Mouse (Mus musculus): ENCODE data around the gene Nrp1. TPM values are rescaled to one million over a fixed set of nuclear protein-coding genes. Genes with fewer than 3 reads are reported as not detected.

Gene Nrp1
- polyA plus RNA-seq, 1 experiment from 2014 or later, result 126 TPM

DNA sequence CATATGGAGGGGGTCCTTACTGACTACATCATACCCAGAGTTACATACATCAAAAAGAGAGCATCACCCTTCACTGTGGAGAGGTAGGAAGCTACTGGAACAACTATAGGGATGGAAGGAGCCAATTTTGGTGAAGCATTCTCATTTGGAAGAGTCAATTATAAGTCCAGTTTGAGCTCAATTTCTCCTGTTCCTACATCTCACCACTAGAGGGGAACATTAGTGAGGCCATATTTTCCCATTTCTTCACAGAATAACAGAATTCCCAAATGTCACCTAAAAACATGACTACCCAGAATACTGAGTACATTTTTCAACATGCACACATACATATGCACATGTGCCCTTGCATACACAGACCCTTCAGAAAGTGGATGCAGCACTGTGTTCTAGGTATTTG lies 152.6 kb downstream of the Nrp1 start:
- H3K27me3 ChIP-seq (ENCODE audit: control insufficient read depth, insufficient read depth, low read length), result no peaks in the 10 kb centered on the region
- H3K4me3 ChIP-seq (ENCODE audit: control insufficient read depth in 1 of 2, insufficient read depth in 1 of 2, low read depth in 1 of 2, low read length in 2 of 2), result no peak overlapping the region
- H3K9ac ChIP-seq (ENCODE audit: low read length), result no peak overlapping the region
- no peak overlapping the region for H3K4me2 ChIP-seq (ENCODE audit: low read length)
- no peak overlapping the region for H3K27ac ChIP-seq (replicated peaks in 1 of 2; ENCODE audit: control insufficient read depth in 1 of 2, insufficient read depth in 1 of 2, low read depth in 2 of 2, low read length in 2 of 2)
- H3K9me3 ChIP-seq (ENCODE audit: control insufficient read depth, low read length), result no peaks in the 10 kb centered on the region
- no peak for ATAC-seq (ENCODE audit: insufficient number of reproducible peaks, insufficient read depth, low FRiP score, low read depth)
- H3K4me1 ChIP-seq (ENCODE audit: control insufficient read depth in 2 of 2, insufficient read depth in 2 of 2, low read length in 2 of 2), result peaks cover 4 to 18% of the 10 kb centered on the region in 2 experiments
- 0 out of 2 replicates have a peak, but pooled peaks cover 3% of the 10 kb centered on the region for H3K36me3 ChIP-seq (ENCODE audit: control insufficient read depth, insufficient read depth, low read length)

DNA sequence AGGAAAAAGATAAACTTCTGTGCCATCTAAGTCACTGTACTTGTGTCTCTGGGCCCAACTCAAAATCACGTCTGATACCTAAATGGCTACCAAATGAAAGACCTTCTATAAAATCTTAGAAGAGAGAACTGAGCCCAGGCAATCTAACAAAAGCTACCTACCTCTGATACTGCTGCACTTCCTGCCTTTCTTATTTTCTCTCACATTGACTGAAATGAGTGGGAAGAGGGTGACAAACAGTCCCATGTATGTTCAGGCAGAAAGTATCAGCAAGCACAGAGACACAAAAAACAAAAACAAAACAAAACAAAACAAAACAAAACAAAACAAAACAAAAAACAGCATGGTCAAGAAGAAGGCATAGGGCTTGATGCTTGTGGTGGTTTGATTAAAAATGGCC lies 153.3 kb downstream of the Nrp1 start:
- WGBS, result 79% methylated on average over 1 of the region's 1 CpGs
- Histone ChIP-seq H3K36me3 (ENCODE audit: control insufficient read depth, insufficient read depth, low read length) (0 out of 2 replicates have a peak, but pooled peaks cover 3% of the 10 kb centered on the region), H3K4me2 (ENCODE audit: low read length) (no peak overlapping the region), H3K9me3 (ENCODE audit: control insufficient read depth, low read length) (no peaks in the 10 kb centered on the region), H3K9ac (ENCODE audit: low read length) (no peak overlapping the region), H3K4me1 (ENCODE audit: control insufficient read depth in 2 of 2, insufficient read depth in 2 of 2, low read length in 2 of 2) (peaks cover 4 to 15% of the 10 kb centered on the region in 2 experiments), H3K4me3 (ENCODE audit: control insufficient read depth in 1 of 2, insufficient read depth in 1 of 2, low read depth in 1 of 2, low read length in 2 of 2) (no peak overlapping the region), H3K27me3 (ENCODE audit: control insufficient read depth, insufficient read depth, low read length) (no peaks in the 10 kb centered on the region), H3K27ac (replicated peaks in 1 of 2; ENCODE audit: control insufficient read depth in 1 of 2, insufficient read depth in 1 of 2, low read depth in 2 of 2, low read length in 2 of 2) (no peak overlapping the region)
- no peak for ATAC-seq (ENCODE audit: insufficient number of reproducible peaks, insufficient read depth, low FRiP score, low read depth)

GRCm38 (mm10) chr8:128516846-128517446 lies 158.5 kb downstream of the Nrp1 start:
- H3K4me2 ChIP-seq (ENCODE audit: low read length), result no peak overlapping the region
- no peak for ATAC-seq (ENCODE audit: insufficient number of reproducible peaks, insufficient read depth, low FRiP score, low read depth)
- no peak overlapping the region for H3K27ac ChIP-seq (replicated peaks in 1 of 2; ENCODE audit: control insufficient read depth in 1 of 2, insufficient read depth in 1 of 2, low read depth in 2 of 2, low read length in 2 of 2)
- no peak overlapping the region for H3K9ac ChIP-seq (ENCODE audit: low read length)
- H3K4me1 ChIP-seq (ENCODE audit: control insufficient read depth in 2 of 2, insufficient read depth in 2 of 2, low read length in 2 of 2), result peaks cover 2 to 7% of the 10 kb centered on the region in 2 experiments; a peak in 3 of 4 replicates
- H3K9me3 ChIP-seq (ENCODE audit: control insufficient read depth, low read length), result no peaks in the 10 kb centered on the region
- 69% methylated on average over 3 of the region's 3 CpGs for WGBS
- no peaks in the 10 kb centered on the region for H3K27me3 ChIP-seq (ENCODE audit: control insufficient read depth, insufficient read depth, low read length)
- no peaks in the 10 kb centered on the region for H3K36me3 ChIP-seq (ENCODE audit: control insufficient read depth, insufficient read depth, low read length)
- H3K4me3 ChIP-seq (ENCODE audit: control insufficient read depth in 1 of 2, insufficient read depth in 1 of 2, low read depth in 1 of 2, low read length in 2 of 2), result no peak overlapping the region

- H3K36me3 ChIP-seq (ENCODE audit: control insufficient read depth, insufficient read depth, low read length), result no peaks in the 10 kb centered on the region
- H3K4me1 ChIP-seq (ENCODE audit: control insufficient read depth in 2 of 2, insufficient read depth in 2 of 2, low read length in 2 of 2), result peaks cover 2 to 7% of the 10 kb centered on the region in 2 experiments; a peak in 3 of 4 replicates
- H3K9ac ChIP-seq (ENCODE audit: low read length), result no peak overlapping the region
- WGBS, result 63% methylated on average over 4 of the region's 4 CpGs
- no peaks in the 10 kb centered on the region for H3K27me3 ChIP-seq (ENCODE audit: control insufficient read depth, insufficient read depth, low read length)
- no peak overlapping the region for H3K27ac ChIP-seq (replicated peaks in 1 of 2; ENCODE audit: control insufficient read depth in 1 of 2, insufficient read depth in 1 of 2, low read depth in 2 of 2, low read length in 2 of 2)
- H3K4me3 ChIP-seq (ENCODE audit: control insufficient read depth in 1 of 2, insufficient read depth in 1 of 2, low read depth in 1 of 2, low read length in 2 of 2), result no peak overlapping the region
- no peak overlapping the region for H3K4me2 ChIP-seq (ENCODE audit: low read length)
- H3K9me3 ChIP-seq (ENCODE audit: control insufficient read depth, low read length), result no peaks in the 10 kb centered on the region
- no peak for ATAC-seq (ENCODE audit: insufficient number of reproducible peaks, insufficient read depth, low FRiP score, low read depth)
These were observed 159.2 kb downstream of the Nrp1 start for GRCm38 (mm10) chr8:128517546-128518102.

DNA sequence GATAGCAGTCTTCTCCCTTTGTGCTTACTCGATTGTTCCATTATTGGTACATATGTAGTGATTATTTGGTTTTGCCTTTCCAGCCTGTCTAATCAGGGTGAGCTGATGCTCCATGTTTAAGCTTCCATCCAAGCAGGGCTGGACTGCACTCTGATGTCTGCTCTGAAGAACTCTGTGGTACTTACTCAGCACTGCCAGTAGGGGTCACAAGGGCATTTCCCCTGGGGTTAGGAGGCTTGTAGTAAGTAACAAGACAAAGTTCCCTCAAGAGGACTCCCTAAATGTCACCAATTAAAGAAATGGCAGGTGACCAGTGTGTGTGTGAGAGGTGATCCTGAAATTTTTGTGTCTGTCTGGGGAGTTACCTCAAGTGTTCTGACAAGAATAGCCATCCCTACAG lies 161.0 kb downstream of the Nrp1 start:
- whole genome bisulfite sequencing, result 65% methylated on average over 1 of the region's 1 CpGs
- H3K36me3 ChIP-seq (ENCODE audit: control insufficient read depth, insufficient read depth, low read length), result no peaks in the 10 kb centered on the region
- ATAC-seq (ENCODE audit: insufficient number of reproducible peaks, insufficient read depth, low FRiP score, low read depth), result no peak
- no peaks in the 10 kb centered on the region for H3K9me3 ChIP-seq (ENCODE audit: control insufficient read depth, low read length)
- H3K27me3 ChIP-seq (ENCODE audit: control insufficient read depth, insufficient read depth, low read length), result no peaks in the 10 kb centered on the region
- H3K9ac ChIP-seq (ENCODE audit: low read length), result no peak overlapping the region
- peaks cover 2 to 7% of the 10 kb centered on the region in 2 experiments; a peak in 3 of 4 replicates for H3K4me1 ChIP-seq (ENCODE audit: control insufficient read depth in 2 of 2, insufficient read depth in 2 of 2, low read length in 2 of 2)
- H3K4me2 ChIP-seq (ENCODE audit: low read length), result no peak overlapping the region
- H3K4me3 ChIP-seq (ENCODE audit: control insufficient read depth in 1 of 2, insufficient read depth in 1 of 2, low read depth in 1 of 2, low read length in 2 of 2), result no peak overlapping the region
- no peak overlapping the region for H3K27ac ChIP-seq (replicated peaks in 1 of 2; ENCODE audit: control insufficient read depth in 1 of 2, insufficient read depth in 1 of 2, low read depth in 2 of 2, low read length in 2 of 2)

DNA sequence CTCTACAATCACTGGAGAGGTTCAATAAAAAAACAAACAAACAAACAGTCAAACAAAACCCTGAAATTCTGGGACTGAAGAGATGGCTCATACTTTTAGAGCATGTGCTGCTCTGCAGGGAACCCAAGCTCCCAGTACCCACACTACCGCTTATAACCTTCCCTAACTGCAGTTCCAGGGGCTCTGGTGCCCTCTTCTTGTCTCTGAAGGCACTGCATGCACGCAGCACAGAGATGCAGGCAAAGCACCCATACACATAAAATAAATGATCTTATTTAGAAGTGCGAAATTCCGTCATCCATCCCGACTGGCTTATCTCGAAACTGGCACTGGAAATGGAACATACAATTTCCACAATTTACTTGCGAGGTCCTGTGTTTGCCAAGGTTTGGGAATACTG lies 165.4 kb downstream of the Nrp1 start:
- no peak for ATAC-seq (ENCODE audit: insufficient number of reproducible peaks, insufficient read depth, low FRiP score, low read depth)
- Histone ChIP-seq H3K9ac (ENCODE audit: low read length) (no peak overlapping the region), H3K27me3 (ENCODE audit: control insufficient read depth, insufficient read depth, low read length) (no peaks in the 10 kb centered on the region), H3K36me3 (ENCODE audit: control insufficient read depth, insufficient read depth, low read length) (no peaks in the 10 kb centered on the region), H3K27ac (replicated peaks in 1 of 2; ENCODE audit: control insufficient read depth in 1 of 2, insufficient read depth in 1 of 2, low read depth in 2 of 2, low read length in 2 of 2) (no peak overlapping the region), H3K4me3 (ENCODE audit: control insufficient read depth in 1 of 2, insufficient read depth in 1 of 2, low read depth in 1 of 2, low read length in 2 of 2) (no peak overlapping the region), H3K4me1 (ENCODE audit: control insufficient read depth in 2 of 2, insufficient read depth in 2 of 2, low read length in 2 of 2) (peaks cover under 1 to 7% of the 10 kb centered on the region in 2 experiments; a peak in 2 of 4 replicates), H3K9me3 (ENCODE audit: control insufficient read depth, low read length) (no peaks in the 10 kb centered on the region), H3K4me2 (ENCODE audit: low read length) (no peak overlapping the region)
- 64% methylated on average over 7 of the region's 7 CpGs for WGBS

- no peak for ATAC-seq (ENCODE audit: insufficient number of reproducible peaks, insufficient read depth, low FRiP score, low read depth)
- H3K4me3 ChIP-seq (ENCODE audit: control insufficient read depth in 1 of 2, insufficient read depth in 1 of 2, low read depth in 1 of 2, low read length in 2 of 2), result no peak overlapping the region
- WGBS, result 63% methylated on average over 1 of the region's 1 CpGs
- no peaks in the 10 kb centered on the region for H3K9me3 ChIP-seq (ENCODE audit: control insufficient read depth, low read length)
- no peak overlapping the region for H3K9ac ChIP-seq (ENCODE audit: low read length)
- H3K4me1 ChIP-seq (ENCODE audit: control insufficient read depth in 2 of 2, insufficient read depth in 2 of 2, low read length in 2 of 2), result peaks cover 2 to 3% of the 10 kb centered on the region in 2 experiments; a peak in 1 of 4 replicates
- no peak overlapping the region for H3K27ac ChIP-seq (replicated peaks in 1 of 2; ENCODE audit: control insufficient read depth in 1 of 2, insufficient read depth in 1 of 2, low read depth in 2 of 2, low read length in 2 of 2)
- no peaks in the 10 kb centered on the region for H3K36me3 ChIP-seq (ENCODE audit: control insufficient read depth, insufficient read depth, low read length)
- H3K4me2 ChIP-seq (ENCODE audit: low read length), result no peak overlapping the region
- no peaks in the 10 kb centered on the region for H3K27me3 ChIP-seq (ENCODE audit: control insufficient read depth, insufficient read depth, low read length)
These were observed 167.5 kb downstream of the Nrp1 start for GRCm38 (mm10) chr8:128525912-128526311.
